Mouse (Mus musculus): ENCODE results near the gene Dlg2.

The Dlg2 gene

DNA sequence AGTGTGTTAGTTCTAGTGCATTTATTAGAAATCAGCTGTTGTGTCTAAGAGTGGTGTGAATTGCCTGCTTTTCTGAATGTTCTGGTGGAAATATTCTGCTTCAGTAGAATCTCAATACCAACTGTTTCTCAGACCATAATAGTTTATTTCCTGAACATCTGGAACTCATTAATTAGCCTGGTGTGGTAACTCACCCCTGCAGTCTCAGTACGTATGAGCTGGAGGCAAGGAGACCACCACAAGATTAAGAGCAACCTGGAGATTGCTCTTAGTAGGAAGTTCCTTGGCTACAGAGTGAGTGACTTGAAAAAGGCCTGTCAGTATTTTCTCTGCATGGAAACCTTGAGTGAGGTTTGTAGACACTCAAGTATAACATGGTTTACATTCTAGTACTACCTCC is 1810.6 kb downstream of the Dlg2 start:
- DNase-seq (ENCODE audit: low spot score): no peak

- DNase-seq (ENCODE audit: low spot score): no peak
Observed at GRCm38 (mm10) chr7:92288814-92289213, 1812.3 kb downstream of the Dlg2 start.

DNA sequence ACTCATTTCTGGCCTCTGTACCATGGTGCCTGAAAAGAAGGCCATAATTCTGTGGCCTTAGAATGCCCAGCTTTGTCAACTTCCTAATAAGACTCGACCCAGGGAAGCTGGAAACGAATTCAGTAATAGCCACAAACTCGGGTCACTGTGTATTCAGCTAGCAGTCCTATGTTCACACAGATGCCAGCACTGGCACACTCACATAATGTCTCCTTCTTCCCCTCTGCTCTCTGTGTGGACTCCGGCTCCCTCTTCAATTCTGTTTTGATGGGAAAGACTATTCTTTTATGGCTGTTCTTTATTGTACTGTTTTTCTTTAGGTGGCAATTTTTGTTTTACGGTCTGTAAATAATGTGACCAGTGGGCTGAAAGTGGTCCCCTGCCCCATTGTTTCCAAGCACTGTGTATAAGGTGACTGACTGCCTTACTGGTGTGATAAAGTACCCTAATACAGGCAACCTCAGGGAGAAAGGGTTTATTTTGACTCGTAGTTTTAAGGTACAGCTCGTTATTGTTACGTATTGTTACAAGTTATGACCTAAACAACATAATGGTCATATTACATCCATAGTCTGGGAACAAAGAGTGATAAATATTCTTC is 1816.5 kb downstream of the Dlg2 start:
- no peak for DNase-seq (ENCODE audit: low spot score)

GRCm38 (mm10) chr7:92301046-92301445 is 1824.6 kb downstream of the Dlg2 start:
- DNase-seq (ENCODE audit: low spot score): no peak

DNA sequence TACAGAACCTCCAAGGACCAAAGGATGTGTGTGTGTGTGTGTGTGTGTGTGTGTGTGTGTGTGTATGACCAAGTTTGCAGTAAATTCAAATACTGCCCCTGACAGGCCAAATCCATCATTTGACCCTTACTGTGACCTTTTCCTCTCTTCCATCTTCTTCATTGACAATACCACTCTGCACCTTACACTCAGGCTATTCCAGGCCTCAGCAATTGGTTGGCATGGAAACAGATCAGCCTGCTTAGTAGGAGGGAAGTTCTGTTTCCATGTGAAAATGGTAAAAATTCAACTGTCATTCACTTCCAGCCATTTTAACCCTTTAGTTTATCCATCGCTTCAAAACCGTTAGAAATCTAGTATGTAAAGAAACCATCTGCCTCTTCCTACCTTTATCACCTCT is 1831.2 kb downstream of the Dlg2 start:
- no peak for DNase-seq (ENCODE audit: low spot score)

DNA sequence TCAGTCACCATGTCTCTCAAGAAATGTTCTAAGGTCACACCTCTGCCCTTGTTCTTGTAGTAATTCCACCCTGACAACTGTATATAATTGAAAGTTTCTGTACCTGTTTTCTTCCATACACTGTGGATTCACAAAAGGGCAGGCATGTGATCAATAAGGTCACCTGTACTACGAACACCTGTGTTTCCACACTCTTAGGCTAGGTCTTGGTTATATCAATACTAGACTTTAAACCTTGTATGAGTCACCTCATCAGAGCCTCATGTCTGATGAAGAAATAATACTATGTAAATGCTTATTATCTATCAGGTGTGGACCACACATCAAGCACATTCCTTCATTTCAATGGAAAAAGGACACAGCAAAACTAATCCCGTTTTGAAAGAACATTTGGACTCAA is 1831.7 kb downstream of the Dlg2 start:
- DNase-seq (ENCODE audit: low spot score): no peak

GRCm38 (mm10) chr7:92316389-92316788 is 1839.9 kb downstream of the Dlg2 start:
- DNase-seq (ENCODE audit: low spot score): no peak

- no peak for DNase-seq (ENCODE audit: low spot score)
Observed at GRCm38 (mm10) chr7:92319469-92319868, 1843.0 kb downstream of the Dlg2 start.

DNA sequence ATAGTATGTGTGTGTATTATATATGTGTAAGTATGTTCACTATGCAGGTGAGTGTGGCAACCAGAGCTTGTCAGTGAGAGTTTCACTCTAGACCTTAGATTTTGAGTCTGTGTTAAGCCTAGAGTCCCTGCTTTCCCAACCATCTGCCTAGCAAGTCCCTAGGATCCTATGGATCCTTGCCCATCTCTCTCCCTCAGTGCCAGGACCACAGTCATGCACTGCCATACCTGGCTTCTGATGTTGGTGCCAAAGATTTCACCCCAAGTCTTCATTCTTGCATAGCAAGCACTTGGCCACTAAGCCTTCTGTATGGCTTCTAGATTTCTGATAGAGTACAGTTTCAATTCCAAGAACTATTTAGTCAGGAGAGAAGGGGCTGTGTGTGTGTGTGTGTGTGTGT is 1843.7 kb downstream of the Dlg2 start:
- DNase-seq (ENCODE audit: low spot score): no peak

DNA sequence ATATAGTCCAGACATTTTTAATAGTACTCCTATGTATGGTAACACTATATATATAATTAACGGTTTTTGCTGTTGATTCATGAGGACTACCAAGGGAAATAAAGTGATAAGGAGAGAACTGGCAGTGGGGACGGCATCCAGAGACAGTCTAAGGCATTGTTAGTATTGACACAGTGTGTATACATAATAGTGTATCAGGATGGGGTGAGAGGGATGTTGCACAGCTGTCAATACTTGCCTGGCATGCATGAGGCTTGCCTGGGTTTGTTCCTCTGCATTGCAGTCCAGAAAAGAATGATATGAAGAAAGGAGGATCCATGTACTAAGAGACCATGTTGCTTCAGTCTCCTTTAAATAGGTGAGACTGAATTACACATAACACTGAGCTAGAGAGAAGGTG is 1845.3 kb downstream of the Dlg2 start:
- DNase-seq (ENCODE audit: low spot score): no peak

GRCm38 (mm10) chr7:92322342-92323069 is 1846.0 kb downstream of the Dlg2 start:
- DNase-seq (ENCODE audit: low spot score): no peak

- DNase-seq (ENCODE audit: low spot score): no peak
Observed at GRCm38 (mm10) chr7:92323710-92324109, 1847.2 kb downstream of the Dlg2 start.

GRCm38 (mm10) chr7:92327343-92327896 is 1850.9 kb downstream of the Dlg2 start:
- DNase-seq (ENCODE audit: low spot score): no peak

DNA sequence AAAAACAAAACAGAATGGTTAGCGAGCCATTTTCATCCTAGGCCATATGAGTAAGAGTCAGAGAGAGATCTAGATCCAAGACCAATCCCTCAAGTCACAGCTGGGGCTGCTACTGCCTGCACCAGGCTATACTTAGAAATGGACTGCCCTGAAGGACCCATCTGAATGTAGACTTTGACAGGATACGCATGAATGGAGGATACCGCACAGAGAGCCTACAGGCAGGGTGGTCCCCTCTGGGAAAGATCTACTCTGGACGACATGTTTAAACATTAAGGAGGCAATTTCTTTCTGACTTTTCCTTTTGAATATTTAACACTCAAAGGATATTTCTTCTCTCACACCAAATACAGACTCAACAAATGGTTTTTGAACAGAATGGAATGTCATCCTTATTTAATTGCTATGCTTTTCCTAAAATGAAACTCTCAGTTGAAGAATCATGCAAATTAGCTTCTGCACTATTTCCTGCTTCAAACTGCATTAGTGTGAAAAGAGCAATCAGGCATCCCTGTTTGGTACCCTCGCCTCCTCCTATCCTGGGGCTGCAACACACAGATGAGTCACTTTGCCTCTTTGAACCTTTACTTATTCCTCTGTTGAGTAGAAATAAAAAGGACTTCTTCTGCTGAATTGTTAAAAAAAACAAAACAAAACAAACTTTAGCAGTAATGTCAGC is 1856.9 kb downstream of the Dlg2 start:
- DNase-seq (ENCODE audit: low spot score): no peak

DNA sequence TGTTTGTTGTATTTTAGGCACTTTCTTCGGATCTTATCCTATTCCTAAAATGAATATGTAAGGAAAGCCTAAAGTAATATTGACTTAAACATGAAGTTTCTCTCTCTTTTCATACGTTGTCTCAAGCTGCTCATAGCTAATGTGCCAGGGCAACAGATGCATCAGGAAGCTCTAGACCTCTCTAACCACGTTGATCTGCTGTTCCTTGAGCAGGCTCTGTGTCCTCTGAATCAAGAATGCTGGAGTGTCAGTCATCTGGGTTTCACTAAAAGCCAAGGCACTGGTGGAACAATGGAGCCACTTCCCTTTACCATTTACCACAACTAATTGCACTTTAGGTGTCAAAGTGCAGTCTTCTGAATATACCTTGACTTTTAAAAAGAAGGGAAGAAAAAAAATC is 1880.1 kb downstream of the Dlg2 start:
- DNase-seq (ENCODE audit: low spot score): no peak

- DNase-seq (ENCODE audit: low spot score): no peak
Observed at GRCm38 (mm10) chr7:92363386-92363785, 1886.9 kb downstream of the Dlg2 start.

GRCm38 (mm10) chr7:92363800-92364199 is 1887.3 kb downstream of the Dlg2 start:
- DNase-seq (ENCODE audit: low spot score): no peak

GRCm38 (mm10) chr7:92367111-92367510 is 1890.6 kb downstream of the Dlg2 start:
- DNase-seq (ENCODE audit: low spot score): peak; percentile 52

GRCm38 (mm10) chr7:92370521-92370920 is 1894.0 kb downstream of the Dlg2 start:
- DNase-seq (ENCODE audit: low spot score): no peak

GRCm38 (mm10) chr7:92371638-92372037 is 1895.2 kb downstream of the Dlg2 start:
- DNase-seq (ENCODE audit: low spot score): no peak

GRCm38 (mm10) chr7:92373863-92374357 is 1897.4 kb downstream of the Dlg2 start:
- DNase-seq (ENCODE audit: low spot score): no peak

GRCm38 (mm10) chr7:92383913-92384484 is 1907.5 kb downstream of the Dlg2 start:
- no peak for DNase-seq (ENCODE audit: low spot score)
